Mouse (Mus musculus) forebrain, embryonic 12.5 days (tissue): Measurements from ENCODE around the gene Shc1. TPM values are rescaled to one million over a fixed set of nuclear protein-coding genes. Genes with fewer than 3 reads are reported as not detected.

Source experiments
- ATAC-seq: fragments of 200-750 bp; cut with Nextera tagmentation; 2 replicates; pipeline ENCODE4 v1.8.0; 2017; ENCODE audit warnings: moderate TSS enrichment; ENCODE audit not compliant: low FRiP score
- H3K27ac ChIP-seq: fragments of 300-500 bp; sonication (generic); 2 replicates; pipeline ENCODE4 v1.5.1; 2016; ENCODE audit warnings: mild to moderate bottlenecking
- H3K27me3 ChIP-seq: fragments of 300-500 bp; sonication (generic); 2 replicates; pipeline ENCODE4 v1.6.1; 2016; ENCODE audit warnings: mild to moderate bottlenecking
- H3K36me3 ChIP-seq: fragments of 300-500 bp; sonication (generic); replicated peaks from 2 replicates; pipeline ENCODE4 v1.6.1; 2016; ENCODE audit warnings: mild to moderate bottlenecking
- H3K4me1 ChIP-seq: fragments of 300-500 bp; sonication (generic); 2 replicates; pipeline ENCODE4 v1.6.1; 2016
- H3K4me2 ChIP-seq: fragments of 300-500 bp; sonication (generic); 2 replicates; pipeline ENCODE4 v1.6.1; 2016; ENCODE audit warnings: mild to moderate bottlenecking, moderate library complexity
- H3K4me3 ChIP-seq: fragments of 300-500 bp; sonication (generic); replicated peaks from 2 replicates; pipeline ENCODE4 v1.5.1; 2016; ENCODE audit warnings: mild to moderate bottlenecking
- H3K9ac ChIP-seq: fragments of 300-500 bp; sonication (generic); 2 replicates; pipeline ENCODE4 v1.6.1; 2016; ENCODE audit warnings: mild to moderate bottlenecking
- H3K9me3 ChIP-seq: fragments of 300-500 bp; sonication (generic); 2 replicates; pipeline ENCODE4 v1.6.1; 2016
- WGBS: fragments of 180-500 bp; shearing (Covaris S2); methylation state at CpG from one replicate; pipeline ENCODE4 v1.1.7; 2016; 5-methylcytosine and 5-hydroxymethylcytosine counted together
- polyA plus RNA-seq: library from polyadenylated mRNA; unstranded; fragments of >200 nt; fragmentation: Nextera tagmentation; extraction: Ambion mirVana; gene quantifications from 2 replicates; pipeline ENCODE4 v1.2.1, GENCODE M21; 2016

Gene Shc1
- polyA plus RNA-seq, 1 experiment from 2014 or later = 30.9 TPM

GRCm38 (mm10) chr3:89448720-89449537 lies 30.7 kb downstream of the Shc1 start:
- no peak for ATAC-seq
- peaks cover 3% of the 10 kb centered on the region; the same call in 1 of the 2 replicates for H3K4me1 ChIP-seq
- no peaks in the 10 kb centered on the region for H3K9me3 ChIP-seq
- no peak overlapping the region for H3K4me2 ChIP-seq
- H3K36me3 ChIP-seq = no peaks in the 10 kb centered on the region; the same call in 1 of the 2 replicates
- H3K4me3 ChIP-seq = no peak overlapping the region
- no peaks in the 10 kb centered on the region for H3K27me3 ChIP-seq
- no peak overlapping the region for H3K27ac ChIP-seq
- H3K9ac ChIP-seq = no peak overlapping the region
- WGBS = 72% methylated on average over 13 of the region's 13 CpGs

DNA sequence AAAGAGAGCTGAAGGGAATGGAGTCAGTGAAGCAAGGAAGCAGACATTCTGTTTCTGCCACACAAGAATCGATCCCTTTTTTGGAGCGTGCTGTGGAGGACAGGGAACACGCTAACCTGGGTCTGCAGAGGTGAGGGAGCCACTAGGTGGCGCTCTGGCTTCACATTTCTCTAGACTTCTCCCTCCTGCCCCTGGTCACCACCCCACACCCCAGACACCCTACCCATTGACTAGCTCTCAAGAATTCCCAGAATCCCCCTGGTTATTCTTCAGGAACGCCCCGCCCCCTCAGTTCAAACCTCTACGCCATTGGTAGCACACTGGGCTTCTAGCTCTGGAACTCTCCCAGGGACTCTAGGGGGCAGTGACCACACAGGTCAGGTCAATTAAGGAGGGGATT lies 31.3 kb downstream of the Shc1 start:
- Histone ChIP-seq H3K27me3 (no peaks in the 10 kb centered on the region), H3K4me1 (peaks cover 3% of the 10 kb centered on the region; the same call in 1 of the 2 replicates), H3K9me3 (no peaks in the 10 kb centered on the region), H3K36me3 (no peaks in the 10 kb centered on the region; the same call in 1 of the 2 replicates), H3K4me3 (no peak overlapping the region), H3K4me2 (no peak overlapping the region), H3K27ac (no peak overlapping the region), H3K9ac (no peak overlapping the region)
- WGBS = 46% methylated on average over 7 of the region's 7 CpGs
- peak; percentile 74 for ATAC-seq

DNA sequence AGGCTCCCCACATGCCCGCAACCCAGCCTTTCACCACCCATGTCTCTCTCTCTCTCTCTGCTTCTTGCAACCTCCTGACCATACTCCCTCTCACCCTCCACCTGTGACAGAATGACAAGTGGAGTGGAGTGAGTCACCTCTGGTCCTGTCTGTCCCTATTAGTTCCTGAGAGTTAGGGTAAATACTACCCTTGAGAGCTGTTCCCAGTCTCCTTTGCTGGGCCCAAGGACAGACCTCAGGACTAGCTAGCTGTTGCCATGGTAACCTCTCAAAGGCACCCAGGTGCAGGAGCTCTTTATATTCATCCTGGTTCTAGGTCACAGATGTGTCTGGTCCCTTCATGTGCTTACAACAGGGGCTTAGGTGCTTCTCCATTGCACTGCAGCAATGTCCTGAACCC lies 33.7 kb downstream of the Shc1 start:
- Histone ChIP-seq H3K9me3 (no peaks in the 10 kb centered on the region), H3K27me3 (no peaks in the 10 kb centered on the region), H3K27ac (no peak overlapping the region), H3K36me3 (no peaks in the 10 kb centered on the region), H3K4me2 (no peak overlapping the region), H3K4me1 (peaks cover 5% of the 10 kb centered on the region; the same call in 1 of the 2 replicates), H3K4me3 (no peak overlapping the region), H3K9ac (no peak overlapping the region)
- no peak for ATAC-seq
- WGBS = 95% methylated on average over 1 of the region's 1 CpGs

DNA sequence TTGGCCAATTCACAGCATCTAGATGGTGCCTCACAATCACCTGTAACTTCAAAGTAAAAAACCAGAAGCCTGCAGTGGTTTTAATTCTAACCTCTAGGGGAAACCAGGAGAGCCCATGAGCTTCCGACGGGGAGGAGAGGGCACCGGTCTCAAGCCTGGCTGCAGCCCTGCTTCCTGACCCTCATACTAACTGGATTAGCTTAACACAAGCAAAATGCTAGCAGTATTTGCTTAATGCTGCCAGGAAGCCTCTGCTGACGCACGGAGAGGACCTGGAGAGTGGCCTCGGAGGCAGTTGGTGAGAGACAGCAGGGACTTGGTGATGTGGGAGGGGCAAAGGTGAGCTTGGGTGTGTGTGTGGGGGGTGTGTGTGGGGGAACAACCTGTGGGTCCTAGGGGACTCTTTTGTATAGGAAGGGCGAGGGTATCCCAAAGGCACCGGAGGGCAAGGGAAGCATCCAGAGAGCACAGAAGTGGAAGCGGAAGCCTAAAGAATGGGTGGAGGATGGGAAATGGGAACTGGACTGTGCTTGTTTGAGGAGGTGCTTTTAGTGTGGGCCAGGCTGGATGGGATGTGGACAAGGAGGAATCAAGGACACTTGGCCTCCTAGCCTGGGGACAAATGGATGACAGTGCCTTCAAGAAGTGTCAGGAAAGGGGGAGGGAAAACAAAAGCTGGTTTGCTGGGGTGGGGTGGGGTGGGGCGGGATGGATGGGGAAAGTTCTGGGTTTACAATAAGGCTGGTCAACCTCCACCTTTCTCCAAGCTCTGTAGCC lies 36.3 kb downstream of the Shc1 start, which contains the start of gene Pmvk:
Pmvk (plus strand) TSS at position 141 of the 777 bp plus-strand sequence.
- Histone ChIP-seq H3K4me2 (no peak within 1 kb of the TSS), H3K4me3 (no peak within 1 kb of the TSS), H3K4me1 (peaks cover 10% of the 10 kb centered on the region), H3K36me3 (no peaks in the 10 kb centered on the region), H3K9ac (no peak within 1 kb of the TSS), H3K27ac (no peak within 1 kb of the TSS), H3K9me3 (no peaks in the 10 kb centered on the region), H3K27me3 (no peaks in the 10 kb centered on the region)
- 59% methylated on average over 10 of the region's 10 CpGs for WGBS
- no peak for ATAC-seq

GRCm38 (mm10) chr3:89455786-89456285 lies 37.6 kb downstream of the Shc1 start:
- 50% methylated on average over 1 of the region's 1 CpGs for WGBS
- Histone ChIP-seq H3K9me3 (no peaks in the 10 kb centered on the region), H3K4me1 (peaks cover 19% of the 10 kb centered on the region), H3K27ac (no peak overlapping the region), H3K4me3 (no peak overlapping the region), H3K9ac (no peak overlapping the region), H3K36me3 (no peaks in the 10 kb centered on the region), H3K4me2 (no peak overlapping the region), H3K27me3 (no peaks in the 10 kb centered on the region)
- ATAC-seq = no peak

DNA sequence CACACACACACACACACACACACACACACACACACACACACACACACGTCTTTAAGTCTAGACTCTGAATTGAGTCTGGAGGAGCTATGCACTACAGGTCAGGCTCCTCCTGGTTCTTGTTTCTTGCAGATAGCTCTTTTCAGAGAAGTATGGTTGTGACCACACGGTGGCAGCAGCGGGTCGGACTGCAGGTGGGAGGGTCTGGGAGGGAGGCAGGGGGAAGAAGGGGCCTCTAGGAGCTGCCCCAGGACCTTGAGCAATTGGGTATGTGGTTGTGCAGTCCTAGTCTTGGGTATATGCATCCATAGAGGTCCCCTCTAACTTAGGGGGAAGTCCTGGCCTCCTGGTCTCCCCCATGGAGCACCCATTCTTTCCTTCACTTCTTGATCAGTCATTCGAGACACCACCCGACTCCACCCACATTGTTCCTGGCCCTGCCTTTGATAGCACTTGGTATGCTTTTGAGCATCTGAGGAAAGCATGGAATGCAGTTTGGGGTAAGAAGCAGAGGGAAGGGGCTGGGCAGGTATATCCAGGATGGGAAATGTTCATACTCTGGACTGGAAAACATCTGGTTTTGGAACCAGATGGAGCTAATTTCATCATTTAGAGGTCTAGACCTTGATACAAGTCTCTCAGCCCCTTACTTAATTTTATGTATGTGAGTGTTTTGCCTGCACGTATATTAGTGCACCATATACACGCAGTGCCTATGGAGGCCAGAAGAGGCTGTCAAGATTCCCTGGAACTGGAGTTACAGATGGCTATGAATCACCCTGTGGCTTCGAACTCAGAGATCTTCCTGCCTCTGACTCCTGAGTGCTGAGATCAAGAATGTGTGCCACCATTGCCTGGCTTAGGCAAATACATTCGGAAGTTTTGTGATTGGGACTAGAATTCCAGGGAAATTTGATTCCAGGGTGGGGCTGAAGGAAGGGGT lies 38.8 kb downstream of the Shc1 start:
- WGBS = 34% methylated on average over 10 of the region's 10 CpGs
- Histone ChIP-seq H3K9me3 (no peaks in the 10 kb centered on the region), H3K9ac (no peak overlapping the region), H3K27me3 (no peaks in the 10 kb centered on the region), H3K4me3 (no peak overlapping the region), H3K4me1 (peaks cover 17% of the 10 kb centered on the region), H3K36me3 (0 out of 2 replicates have a peak, but pooled peaks cover 6% of the 10 kb centered on the region), H3K4me2 (no peak overlapping the region), H3K27ac (no peak overlapping the region)
- no peak for ATAC-seq

DNA sequence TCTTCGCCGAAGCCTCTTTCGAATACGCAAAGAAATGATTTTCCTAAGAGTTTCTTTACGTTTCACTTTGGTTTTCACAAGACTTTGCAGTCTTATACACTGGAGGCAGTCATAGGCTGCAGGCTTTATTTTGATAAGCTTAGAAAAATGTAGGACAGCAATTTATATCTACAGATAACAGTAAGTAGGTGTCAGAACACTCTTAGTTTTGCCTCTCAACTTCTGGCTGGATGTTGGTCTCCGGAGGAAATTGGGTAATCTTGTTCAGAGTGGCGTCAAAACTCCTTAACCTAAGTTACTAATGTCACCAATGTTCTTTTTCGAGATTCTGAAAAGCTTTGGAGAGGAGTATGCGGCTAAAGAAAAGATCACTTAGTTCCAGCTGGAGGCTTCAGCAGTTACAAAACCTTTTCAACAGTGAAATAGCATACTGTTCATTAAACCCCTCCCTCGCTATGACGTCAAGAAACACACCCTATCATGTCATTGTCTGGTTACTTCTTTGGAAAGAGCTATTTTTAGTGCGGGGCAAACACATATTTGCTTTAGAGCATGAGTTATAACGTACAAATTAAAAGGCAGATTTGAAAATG lies 40.2 kb downstream of the Shc1 start:
- Histone ChIP-seq H3K36me3 (0 out of 2 replicates have a peak, but pooled peaks cover 10% of the 10 kb centered on the region), H3K4me3 (peak overlapping the region; percentile 58), H3K27me3 (no peaks in the 10 kb centered on the region), H3K9ac (no peak overlapping the region; the same call in 1 of the 2 replicates), H3K27ac (peak overlapping the region; percentile 46; the same call in 1 of the 2 replicates), H3K4me2 (peak overlapping the region; percentile 80), H3K9me3 (no peaks in the 10 kb centered on the region), H3K4me1 (peaks cover 16% of the 10 kb centered on the region)
- WGBS = 44% methylated on average over 13 of the region's 13 CpGs
- ATAC-seq = peak; percentile 28; the same call in 1 of the 2 replicates

GRCm38 (mm10) chr3:89458965-89459807 lies 40.9 kb downstream of the Shc1 start:
- Histone ChIP-seq H3K4me3 (peak overlapping the region; percentile 58), H3K4me2 (peak overlapping the region; percentile 80), H3K27ac (peak overlapping the region; percentile 87), H3K9me3 (no peaks in the 10 kb centered on the region), H3K9ac (peak overlapping the region; percentile 73), H3K27me3 (no peaks in the 10 kb centered on the region), H3K4me1 (peaks cover 16% of the 10 kb centered on the region), H3K36me3 (peaks cover 12% of the 10 kb centered on the region; the same call in 1 of the 2 replicates)
- peak; percentile 92 for ATAC-seq
- WGBS = 2% methylated on average over 32 of the region's 36 CpGs

- Histone ChIP-seq H3K4me2 (no peak overlapping the region), H3K27ac (no peak overlapping the region), H3K4me3 (no peak overlapping the region), H3K9ac (no peak overlapping the region), H3K36me3 (peaks cover 35% of the 10 kb centered on the region), H3K4me1 (no peaks in the 10 kb centered on the region), H3K9me3 (no peaks in the 10 kb centered on the region), H3K27me3 (no peaks in the 10 kb centered on the region)
- 41% methylated on average over 4 of the region's 4 CpGs for WGBS
- no peak for ATAC-seq
Measured at GRCm38 (mm10) chr3:89468268-89468667, 50.0 kb downstream of the Shc1 start.

DNA sequence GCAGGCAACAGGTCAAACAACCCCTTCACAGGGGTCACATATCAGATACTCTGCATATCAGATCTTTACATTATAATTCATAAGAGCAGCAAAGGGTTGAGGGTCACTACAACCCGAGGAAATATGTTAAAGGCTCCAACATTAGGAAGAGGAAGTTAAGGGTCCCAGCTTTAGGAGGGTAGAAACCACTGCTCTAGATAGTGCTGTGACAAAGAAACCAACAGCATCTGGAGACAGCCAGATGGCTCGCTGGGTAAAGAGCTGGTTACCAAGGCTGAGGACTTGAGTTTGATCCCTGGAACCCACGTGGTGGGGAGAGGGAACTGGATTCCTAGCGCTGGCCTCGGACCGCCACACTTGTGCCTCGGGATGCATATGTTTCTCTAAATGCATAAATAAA lies 54.0 kb downstream of the Shc1 start:
- Histone ChIP-seq H3K9me3 (no peaks in the 10 kb centered on the region), H3K9ac (no peak overlapping the region), H3K36me3 (peaks cover 26% of the 10 kb centered on the region), H3K4me2 (no peak overlapping the region), H3K4me3 (no peak overlapping the region), H3K27me3 (no peaks in the 10 kb centered on the region), H3K4me1 (no peaks in the 10 kb centered on the region), H3K27ac (no peak overlapping the region)
- 87% methylated on average over 7 of the region's 7 CpGs for WGBS
- no peak for ATAC-seq
